Mouse (Mus musculus) C2C12 (cell line): Measurements from ENCODE around the gene Cbarp.

ENCODE experiments used
- CEBPB ChIP-seq: IDR thresholded peaks from one replicate; pipeline ENCODE4 v1.6.1; 2011; ENCODE audit warnings: low read depth, mild to moderate bottlenecking, control low read depth, moderate library complexity
- CTCF ChIP-seq: IDR thresholded peaks from one replicate; pipeline ENCODE4 v1.5.1; 2011; ENCODE audit not compliant: control insufficient read depth, insufficient read depth, insufficient read length
- FOSL1 ChIP-seq: IDR thresholded peaks from one replicate; pipeline ENCODE4 v1.8.0; 2011; ENCODE audit warnings: mild to moderate bottlenecking, low read length; ENCODE audit not compliant: poor library complexity, insufficient read depth, severe bottlenecking
- MAX ChIP-seq: IDR thresholded peaks from one replicate; pipeline ENCODE4 v1.6.1; 2011; ENCODE audit warnings: mild to moderate bottlenecking, control low read depth
- MYOD1 ChIP-seq: IDR thresholded peaks from one replicate; pipeline ENCODE4 v1.6.1; 2011; ENCODE audit warnings: low read depth; ENCODE audit not compliant: control insufficient read depth, insufficient read length
- MYOG ChIP-seq: IDR thresholded peaks from one replicate; pipeline ENCODE4 v1.6.1; 2011; ENCODE audit not compliant: control insufficient read depth, insufficient read length; ENCODE audit errors: extremely low read depth
- USF1 ChIP-seq: IDR thresholded peaks from one replicate; pipeline ENCODE4 v1.6.1; 2011; ENCODE audit warnings: low read depth, mild to moderate bottlenecking, control low read depth, moderate library complexity

DNA sequence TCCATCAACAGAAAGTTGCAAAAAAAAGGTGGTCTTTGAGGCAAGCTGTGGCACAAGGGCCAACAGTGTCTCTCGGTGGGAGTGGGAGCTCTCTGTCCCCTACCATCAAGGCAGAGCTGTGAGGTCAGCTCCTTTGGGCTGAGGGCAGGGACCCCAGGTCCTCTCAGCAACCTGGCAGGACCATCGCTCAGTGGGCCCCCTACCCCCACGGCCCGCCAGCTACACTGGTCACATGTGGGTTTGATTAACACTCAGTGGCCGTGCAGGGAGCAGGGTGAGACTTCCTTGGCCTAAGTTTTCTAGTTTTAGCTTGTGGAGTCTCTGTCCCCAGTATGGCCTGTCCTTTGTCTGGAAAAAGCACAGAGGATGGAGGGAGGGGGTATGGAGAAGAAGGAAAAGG lies 40.2 kb upstream of the Cbarp start:
- TF ChIP-seq CTCF (no peak), FOSL1 (no peak), MYOD1 (no peak), CEBPB (no peak), USF1 (no peak), MAX (no peak), MYOG (no peak)
